Mouse (Mus musculus) left cerebral cortex, adult 8-10 months (tissue): ENCODE data around the gene Dnajc16. TPM values are rescaled to one million over a fixed set of nuclear protein-coding genes. Genes with fewer than 3 reads are reported as not detected.
"Not testable (repeated sequence)": the region's sequence is repeated elsewhere in the genome, so short reads cannot be mapped to it uniquely, and the experiment has no call there.

ENCODE experiments used
- DNase-seq, 2 experiments: peaks; one replicate each; pipeline ENCODE4 v3.0.0; 2022; ENCODE audit warnings: low spot score in 2 of 2
- total RNA-seq, 4 experiments: library from RNA; stranded (reverse); gene quantifications; 2 replicates each; pipeline ENCODE4 v1.2.4; 2022

Dnajc16 gene
- total RNA-seq, 4 experiments from 2014 or later = 42.6 to 43.8 (median 42.8) TPM

DNA sequence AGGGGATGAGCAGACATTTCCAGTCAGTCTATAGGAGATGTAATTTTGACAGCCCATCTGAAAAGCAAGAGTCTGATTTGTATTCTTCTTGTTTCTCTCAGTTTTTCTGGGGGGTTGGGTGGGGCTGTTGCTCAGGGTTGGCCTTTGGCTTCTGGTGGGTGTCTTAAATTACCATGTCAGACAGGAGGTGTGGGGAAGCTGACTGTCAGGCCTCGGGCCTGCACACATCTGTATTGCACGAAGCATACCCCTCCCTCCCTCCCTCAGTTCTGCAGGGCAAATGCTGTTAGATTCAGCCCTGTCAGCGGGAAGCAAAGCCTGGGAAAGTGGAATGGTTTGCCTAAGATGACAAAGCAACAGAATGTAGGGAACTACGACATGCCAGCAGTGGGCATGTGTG is 6.2 kb upstream of the Dnajc16 start:
- DNase-seq = no peak

DNA sequence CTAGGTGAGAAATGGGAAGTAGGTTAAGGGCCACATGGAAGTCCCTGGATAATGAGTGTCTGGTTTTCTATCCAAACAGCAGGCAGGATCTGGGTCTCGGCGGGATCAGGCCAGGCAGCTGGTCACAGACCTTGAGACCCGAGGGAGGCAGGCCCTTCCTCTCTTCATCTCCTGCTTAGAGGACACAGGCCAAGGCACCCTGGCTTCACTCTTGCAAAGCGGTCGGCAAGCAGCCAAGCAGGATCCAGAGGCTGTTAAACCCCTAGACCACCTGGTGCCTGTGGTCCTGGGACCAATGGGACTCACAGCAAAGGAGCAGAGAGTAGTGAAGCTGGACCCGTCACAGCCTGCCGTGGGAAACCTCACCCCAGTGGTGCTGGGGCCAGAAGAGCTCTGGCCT is 5.6 kb upstream of the Dnajc16 start:
- DNase-seq = no peak

DNA sequence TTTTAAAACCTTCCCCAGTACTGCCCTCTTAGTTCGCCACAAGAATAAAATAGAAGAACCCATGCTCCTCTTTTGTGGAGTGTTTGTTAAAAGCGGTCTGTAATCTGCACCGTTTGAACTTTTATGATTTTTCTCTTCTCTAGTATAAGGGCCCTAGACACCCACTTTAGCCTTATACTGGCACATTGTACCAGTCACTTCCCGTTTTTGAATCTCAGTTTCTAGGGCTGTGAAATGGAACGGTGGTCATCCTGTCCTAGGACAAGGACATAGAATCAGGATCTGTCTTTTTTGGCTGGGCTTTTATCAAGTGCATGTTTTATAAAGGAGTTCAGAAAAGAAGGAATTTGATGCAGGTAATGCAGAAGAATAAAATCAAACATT is 3.4 kb upstream of the Dnajc16 start:
- no peak for DNase-seq

DNA sequence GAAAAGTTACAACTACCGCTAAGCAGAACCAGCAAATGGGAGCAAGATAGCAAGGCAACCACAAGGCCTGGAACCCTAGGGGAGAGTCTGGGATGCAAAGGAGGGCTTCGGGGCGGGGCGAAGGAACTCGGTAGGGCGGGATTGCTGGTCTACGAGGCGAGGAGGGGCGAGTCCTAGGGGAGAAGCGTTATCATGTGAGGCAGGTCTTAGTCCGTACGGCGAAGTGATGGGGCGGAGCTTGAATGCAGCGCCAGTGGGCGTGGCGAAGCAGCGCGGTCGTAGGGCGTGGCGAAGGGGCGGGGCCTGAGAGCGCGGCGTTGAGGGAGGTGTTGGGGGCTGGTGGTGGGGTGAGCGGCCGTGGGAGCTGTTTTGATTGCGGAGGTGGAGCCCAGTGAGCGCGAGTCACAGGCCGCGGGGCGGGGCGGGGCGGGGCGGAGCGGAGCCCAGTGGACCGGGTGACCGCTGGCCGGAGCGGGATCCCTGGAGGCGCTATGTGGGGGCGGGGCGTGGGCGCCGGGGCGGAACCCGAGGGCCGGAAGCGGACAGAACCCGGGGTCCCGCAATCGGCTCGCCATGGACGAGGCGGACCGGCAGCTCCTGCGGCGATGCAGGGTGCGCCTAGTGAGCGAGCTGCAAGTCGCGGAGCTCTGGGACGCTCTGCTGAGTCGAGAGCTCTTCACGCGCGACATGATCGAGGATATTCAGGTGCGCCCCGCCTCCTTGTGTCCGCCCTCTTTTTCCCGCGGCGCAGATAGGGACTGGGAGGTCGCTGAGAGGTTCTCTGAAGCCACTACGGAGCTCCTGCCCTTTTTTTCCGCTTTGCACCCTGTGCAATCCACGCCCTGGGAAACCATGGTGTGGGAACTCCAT is 2.8 kb upstream of the Dnajc16 start, which contains the start of gene Casp9:
Casp9 (plus strand) TSS at position 331 of the 870 bp plus-strand sequence.
- DNase-seq = peak; percentile 92 to 93

DNA sequence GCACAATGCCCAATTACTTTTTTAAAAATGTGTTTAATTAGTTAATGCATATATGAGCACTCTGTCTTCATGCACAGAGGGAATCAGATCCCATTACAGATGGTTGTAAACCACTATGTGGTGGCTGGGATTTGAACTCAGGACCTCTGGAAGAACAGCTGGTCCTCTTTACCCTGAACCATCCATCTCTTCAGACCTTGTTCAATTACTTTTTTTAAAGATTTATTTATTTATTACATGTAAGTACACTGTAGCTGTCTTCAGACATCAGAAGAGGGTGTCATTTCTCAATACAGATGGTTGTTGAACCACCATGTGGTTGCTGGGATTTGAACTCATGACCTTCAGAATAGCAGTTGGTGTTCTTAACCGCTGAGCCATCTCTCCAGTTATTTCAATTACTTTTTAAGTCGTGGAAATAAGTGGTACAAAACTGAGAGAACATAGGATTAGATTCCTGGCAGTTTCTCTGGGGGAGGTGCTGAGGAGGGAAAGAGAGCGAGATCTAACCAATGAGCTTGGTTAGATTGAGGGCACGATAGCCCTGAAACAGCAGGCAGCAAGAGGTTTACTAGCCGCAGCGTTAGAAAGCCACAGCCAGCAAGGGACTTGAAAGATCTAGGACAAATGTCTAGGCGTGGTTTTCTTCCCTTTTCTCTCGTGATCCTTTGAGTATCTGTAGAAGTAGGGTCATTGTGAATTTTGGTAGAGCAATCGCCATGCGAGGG is 2.0 kb upstream of the Dnajc16 start:
- DNase-seq = no peak

DNA sequence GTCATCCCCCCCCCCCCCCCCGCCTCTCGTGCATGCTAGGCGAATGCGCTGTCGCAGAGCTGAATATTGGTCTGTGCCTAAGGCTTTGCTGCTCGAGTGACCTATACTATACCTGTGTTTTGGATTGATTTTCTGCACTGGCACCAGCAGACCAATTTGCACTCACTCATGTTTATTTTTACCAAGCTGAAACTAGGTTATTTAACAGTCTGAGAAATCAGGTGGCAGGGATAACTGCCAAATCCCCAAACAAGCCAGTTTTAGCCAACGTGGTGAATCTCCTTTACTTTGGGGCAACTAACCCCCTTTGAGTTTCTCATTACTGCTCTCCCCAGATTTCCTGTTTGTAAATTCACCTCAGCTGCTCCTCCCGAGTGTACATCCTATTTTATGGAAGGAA is 1.2 kb upstream of the Dnajc16 start:
- DNase-seq = no peak

DNA sequence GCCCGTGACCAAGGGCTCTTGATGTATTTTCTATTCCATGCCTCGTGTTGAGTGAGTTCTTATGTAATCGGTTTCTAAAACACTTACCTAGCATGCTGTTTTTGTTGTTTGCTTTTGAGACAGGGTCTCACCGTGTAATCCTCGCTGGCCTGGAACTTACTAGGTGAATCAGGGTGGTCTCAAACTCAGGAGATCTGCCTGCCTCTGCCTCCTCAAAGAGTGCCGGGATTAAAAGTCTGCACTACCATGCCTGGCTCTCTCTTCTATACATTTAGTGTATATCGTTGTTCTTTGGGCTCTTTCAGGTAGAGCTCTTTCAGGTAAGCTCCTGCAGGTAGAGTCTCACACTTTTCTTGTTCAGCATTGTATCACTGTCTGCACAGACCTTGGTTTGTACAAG is 755 bp upstream of the Dnajc16 start:
- DNase-seq = no peak

DNA sequence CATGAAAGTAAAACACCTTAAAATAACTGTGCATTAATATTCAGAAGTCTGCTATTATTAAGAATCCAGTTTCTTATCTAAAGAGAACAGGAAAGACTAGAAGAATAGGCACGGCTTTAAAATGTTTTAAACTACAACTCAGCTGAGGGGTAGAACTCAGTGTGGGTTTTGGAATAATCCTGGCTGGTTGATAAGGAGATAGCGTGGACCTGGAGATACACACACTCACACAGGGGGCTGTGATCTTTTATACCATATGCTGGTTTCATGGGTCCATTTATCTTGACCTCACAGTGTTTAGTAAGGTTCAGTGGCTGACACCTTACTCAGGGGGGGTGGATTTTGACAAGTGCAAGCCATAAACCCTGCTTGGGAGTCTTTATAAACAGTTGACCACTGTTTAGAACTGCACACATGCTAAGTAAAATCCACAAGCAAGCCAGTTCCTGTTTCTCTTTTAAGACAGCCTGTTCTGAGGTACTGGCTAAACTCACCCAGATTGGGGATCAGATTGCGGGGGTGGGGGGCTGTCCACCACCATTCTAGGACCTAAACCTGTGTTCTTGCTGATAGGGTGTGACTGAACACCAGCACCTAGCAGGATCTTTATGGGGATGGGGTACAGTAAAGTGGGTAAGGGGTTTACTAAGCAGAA is 1.0 kb downstream of the Dnajc16 start:
- no peak for DNase-seq

DNA sequence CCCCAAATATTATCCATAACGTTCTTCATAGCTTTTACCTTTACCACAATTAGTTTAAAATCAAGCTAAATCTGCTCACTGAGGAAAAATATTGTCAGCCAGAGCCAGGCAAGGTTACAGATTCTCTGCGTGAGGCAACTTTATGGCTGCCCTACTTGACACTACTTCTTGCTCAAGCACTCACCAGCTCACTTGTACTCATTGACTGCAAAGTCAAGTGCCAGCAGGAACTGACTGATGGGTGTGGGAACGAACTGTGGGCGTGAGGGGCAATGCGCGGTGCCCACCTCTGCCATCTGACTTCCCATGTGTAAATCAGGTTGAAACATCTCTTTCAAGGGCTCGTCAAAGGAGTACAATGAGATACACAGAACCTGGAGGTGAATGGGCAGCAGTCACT is 3.3 kb downstream of the Dnajc16 start:
- no peak for DNase-seq

DNA sequence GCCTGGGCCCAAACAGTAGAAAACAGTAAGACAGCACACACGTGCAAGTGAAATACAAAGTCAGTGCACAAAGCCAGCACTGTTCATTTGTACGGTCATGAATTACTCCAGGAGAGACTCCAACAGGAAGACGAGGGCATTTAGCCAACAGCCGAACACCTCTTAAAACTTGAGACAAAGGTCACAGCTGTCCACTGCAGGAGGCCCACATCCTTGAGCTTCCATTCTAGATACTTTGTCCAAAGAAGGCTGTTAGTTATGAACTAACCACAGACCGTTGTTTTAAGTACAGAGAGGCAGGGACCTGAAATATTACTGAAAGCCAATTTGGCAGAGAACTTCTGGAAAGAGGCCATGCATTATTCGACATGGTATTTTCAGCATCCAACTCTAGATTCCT is 3.7 kb downstream of the Dnajc16 start:
- no peak for DNase-seq

DNA sequence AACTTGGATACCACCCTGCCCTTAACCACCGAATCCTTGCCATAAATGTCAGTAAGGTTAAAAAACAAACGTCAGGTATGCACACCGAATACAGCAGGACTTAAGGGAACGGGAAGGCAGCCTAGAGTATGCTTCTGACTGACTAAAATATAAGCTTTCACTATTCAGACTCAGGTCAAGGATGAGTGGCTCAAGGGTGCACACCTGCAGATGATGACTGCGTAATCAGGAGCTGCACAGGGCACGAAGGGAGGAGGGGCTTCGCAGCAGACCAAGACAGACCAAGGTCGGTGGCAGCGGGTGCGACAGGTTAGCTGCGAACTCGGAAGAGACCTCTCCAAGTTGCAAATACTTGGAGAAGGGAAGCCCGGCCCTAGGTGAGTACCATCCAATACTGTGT is 4.6 kb downstream of the Dnajc16 start:
- no peak for DNase-seq

DNA sequence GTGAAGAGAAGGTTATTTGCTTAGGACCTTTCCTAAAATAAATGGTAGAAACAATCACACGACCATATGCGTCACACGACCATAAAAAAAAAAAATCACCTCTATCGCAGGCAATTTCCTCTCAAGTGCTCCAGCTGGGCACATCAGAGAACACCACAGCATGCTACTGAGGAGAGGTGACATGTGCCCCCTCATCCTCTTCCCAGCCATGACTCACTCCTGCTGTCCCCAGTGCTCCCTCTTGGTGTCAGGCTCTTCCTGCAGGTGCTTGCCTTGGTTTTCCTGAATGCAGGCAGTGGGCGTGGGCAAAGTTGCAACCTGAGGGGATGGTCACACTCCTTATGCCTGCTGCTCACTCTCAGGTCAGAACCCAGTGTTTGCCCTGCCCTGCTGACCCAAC is 5.9 kb downstream of the Dnajc16 start:
- DNase-seq = no peak

DNA sequence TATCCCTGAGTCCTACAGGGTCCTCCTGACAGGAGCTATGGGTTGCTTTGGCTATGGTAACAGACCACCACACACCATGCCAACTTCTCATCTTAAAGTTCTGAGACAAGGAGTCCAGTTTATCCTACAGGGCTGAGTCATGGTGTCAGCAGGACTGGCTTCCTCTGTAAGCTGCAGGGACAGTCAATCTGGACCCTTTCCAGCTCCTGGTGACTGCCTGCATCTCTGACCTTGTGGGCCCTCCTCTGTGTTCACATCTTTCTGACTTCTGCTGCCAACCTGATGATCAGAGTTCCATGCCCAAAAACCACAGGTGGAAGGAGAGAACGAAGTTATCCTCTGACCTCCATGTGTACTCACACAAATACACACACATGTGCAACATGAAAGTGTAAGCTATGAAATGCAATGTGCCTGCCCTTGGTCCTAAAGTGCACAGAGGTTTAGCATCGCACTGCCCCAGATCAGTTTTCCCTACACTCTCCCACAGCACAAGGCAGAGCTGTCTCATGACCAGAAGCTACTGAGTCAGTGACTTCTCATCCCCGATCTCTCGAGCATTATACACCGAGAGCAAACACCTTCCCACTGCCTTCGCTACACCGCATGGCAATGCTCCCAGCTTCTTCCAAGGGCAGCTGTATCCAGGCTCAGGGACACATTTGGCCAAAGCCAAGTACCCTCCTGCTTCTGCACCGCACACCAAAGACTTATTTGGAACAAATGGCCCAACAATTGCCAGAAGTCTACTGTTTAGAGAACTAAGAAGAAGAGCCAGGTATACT is 9.3 kb downstream of the Dnajc16 start:
- no peak for DNase-seq

DNA sequence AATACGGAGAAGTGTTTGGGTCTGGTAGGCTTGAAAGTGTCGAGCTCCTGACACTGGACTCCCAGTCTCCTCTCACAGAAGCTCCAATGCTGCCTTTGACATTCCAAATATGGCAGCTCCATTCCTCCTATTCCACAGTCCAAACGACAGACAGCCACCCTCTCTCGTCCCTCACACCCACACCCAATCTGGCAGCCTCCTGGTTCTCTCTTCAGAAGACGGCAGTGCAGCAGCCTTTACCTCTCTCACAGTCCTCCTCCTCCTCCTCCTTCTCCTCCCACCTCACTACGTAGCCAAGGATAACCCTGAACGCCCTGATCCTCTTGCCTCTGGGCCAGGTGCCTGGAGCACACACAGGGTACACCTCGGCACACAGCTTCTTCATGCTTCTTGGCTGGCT is 10.9 kb downstream of the Dnajc16 start:
- peak; percentile 34 to 83 for DNase-seq

DNA sequence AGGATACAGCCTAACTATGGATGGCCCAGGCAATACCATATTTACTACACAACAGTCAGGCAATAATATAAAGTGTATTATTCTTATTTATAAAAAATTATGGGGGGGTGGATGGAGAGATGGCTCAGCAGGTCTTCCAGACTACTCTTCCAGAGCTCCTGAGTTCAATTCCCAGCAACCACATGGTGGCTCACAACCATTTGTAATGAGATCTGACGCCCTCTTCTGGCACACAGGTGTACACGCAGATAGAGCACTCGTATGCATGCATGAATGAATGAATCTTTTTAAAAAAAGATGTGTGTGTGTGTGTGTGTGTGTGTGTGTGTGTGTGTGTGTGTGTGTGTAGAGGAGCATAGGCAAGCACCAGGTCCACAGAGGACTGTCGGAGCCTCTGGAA is 17.7 kb downstream of the Dnajc16 start:
- DNase-seq = not testable (repeated sequence)

DNA sequence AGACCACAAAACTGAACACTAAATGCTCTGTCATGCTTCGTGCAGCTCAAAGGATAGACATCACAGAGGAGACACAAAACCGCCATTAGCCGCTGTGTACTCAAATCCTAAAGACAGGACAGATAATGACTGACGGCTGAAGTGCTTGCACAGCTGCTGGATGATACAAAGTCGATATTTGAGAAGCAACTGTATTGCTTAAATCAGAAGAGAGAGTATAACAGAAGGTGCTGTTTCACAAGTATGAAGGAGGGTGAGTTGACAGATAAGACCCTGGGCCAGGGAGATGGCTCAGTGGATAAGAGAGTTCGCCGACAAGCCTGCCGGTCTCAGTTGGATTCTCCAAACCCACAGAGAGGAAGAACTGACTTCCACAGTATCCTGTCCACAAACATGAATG is 18.9 kb downstream of the Dnajc16 start:
- no peak for DNase-seq

DNA sequence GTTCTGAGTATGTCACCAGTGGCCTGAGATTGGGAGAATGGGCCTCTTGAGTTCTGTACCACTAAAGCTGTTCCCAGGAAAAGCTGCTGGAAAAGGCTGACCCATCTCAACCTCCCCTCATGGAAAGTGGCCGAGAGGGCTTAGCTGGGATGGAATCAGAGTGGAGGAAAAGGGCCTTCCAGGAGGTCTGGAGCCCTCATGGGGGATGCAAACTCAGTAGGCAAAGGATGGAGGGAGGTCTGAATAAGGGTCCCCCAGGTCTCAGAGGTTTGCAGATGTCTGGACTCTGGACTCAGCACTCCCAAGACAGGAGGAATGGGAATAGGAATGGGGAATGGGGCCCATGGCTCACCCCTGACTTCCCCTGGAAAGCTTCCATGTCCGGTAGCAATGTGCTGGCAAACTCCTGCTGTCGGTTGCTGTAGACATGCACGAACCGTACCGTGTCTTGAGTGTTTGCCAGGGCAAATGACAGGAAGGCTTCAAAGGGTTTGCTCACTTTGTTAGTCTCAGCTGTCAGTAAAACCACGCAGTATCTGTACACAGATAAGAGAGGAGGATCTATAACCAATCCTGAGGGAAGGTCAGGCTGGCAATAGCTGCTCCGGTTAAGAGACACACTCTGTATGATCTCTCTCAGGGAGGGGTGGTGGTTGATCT is 21.1 kb downstream of the Dnajc16 start:
- DNase-seq = no peak

DNA sequence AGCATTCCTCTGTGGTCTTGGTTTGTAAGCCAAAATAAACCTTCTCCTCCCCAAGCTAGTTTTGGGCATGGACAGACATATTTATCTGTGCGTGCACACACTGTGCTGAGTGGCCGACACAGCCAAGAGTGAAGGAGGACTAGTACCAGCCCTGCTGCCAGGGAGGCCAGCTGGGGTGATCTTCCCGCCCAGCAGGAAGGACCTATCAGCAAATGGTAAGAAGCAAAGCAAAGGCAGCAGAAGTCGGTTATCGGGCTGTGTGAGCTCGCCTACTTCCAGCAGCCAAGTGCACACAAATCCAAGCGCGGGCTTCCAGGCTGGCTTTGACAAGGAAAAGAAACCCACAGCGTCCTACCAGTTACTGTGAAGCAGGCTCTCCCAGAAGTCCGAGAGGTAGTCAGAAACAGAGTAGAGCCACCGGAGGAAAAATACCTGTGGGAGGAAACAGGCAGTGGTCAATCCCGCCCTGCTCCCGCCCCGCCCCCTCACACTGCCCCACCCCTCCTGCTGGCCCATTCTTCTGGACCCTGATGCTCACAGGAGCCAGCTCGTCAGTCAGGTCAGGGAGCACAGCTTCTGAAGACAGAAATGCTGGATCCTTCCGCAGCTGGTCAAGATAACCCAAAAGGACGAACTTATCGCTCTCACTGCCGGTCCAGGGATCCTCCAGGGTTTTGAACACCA is 23.2 kb downstream of the Dnajc16 start:
- no peak for DNase-seq

DNA sequence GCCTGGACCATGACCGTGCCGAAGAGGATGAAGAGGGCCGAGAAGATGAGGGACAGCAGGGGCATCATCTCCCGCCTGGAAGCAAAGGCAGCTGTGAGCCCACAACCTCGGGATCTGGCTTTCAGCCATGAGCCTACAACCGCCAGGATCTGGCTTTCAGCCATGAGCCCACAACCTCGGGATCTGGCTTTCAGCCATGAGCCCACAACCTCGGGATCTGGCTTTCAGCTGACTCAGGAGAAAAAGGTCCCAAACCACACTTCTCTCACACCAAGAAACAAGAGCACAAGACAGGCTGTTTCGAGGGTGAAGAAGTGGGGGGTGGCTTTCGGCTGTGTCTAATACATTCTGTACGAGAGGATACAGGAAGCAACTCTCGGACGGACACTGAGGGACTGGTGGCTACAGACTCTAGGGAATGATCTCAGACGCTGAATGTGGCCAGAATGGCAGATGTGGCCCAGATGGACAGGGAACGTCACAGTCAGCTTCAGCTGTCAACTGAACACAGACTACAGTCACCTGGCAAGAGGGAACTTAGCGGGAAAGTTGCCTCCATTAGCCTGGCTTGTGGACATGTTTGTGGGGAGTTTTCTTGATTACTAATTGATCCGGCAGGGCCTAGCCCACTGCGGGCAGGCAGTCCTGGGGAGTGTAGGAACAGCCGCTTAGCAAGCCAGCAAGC is 23.9 kb downstream of the Dnajc16 start:
- DNase-seq = no peak

DNA sequence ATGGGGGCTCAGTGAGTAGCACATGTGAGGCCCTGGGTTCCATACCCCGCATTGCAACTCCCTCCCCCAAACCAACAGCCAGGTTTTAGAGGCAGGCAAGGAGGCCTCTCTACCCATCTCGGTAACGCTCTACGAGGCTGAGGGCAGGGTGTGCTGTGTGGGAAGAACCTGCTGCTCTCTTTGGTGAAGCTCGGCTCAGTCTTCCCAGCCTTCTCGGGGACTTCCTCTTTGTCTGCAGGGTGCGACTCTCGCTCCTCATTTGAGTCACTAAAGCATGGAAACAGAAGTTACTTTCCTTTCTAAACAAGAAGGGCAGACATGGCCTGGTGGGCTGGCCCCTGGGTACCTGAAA is 24.4 kb downstream of the Dnajc16 start:
- no peak for DNase-seq
